Mouse (Mus musculus): Measurements from ENCODE around the gene Nek11.

GRCm38 (mm10) chr9:105244024-105244423, 151.3 kb downstream of the Nek11 start:
- TF ChIP-seq CTCF (IDR thresholded peaks at IDR 0.05; ENCODE audit: low read depth) (no peak), EP300 (IDR thresholded peaks at IDR 0.05; ENCODE audit: low read depth) (no peak)
